Mouse (Mus musculus) bone marrow macrophage, adult 2 months (primary cell): Measurements from ENCODE around the gene Il17ra. TPM values are rescaled to one million over a fixed set of nuclear protein-coding genes. Genes with fewer than 3 reads are reported as not detected.

Experiments used
- H3K27ac ChIP-seq: 2 replicates; pipeline ENCODE4 v1.5.1; 2012; ENCODE audit warnings: low read depth, low read length; ENCODE audit not compliant: insufficient read depth
- H3K4me1 ChIP-seq: 2 replicates; pipeline ENCODE4 v1.6.1; 2012; ENCODE audit warnings: low read length; ENCODE audit not compliant: control insufficient read depth, insufficient read depth
- H3K4me3 ChIP-seq: 2 replicates; pipeline ENCODE4 v1.5.1; 2012; ENCODE audit warnings: mild to moderate bottlenecking, low read length, moderate library complexity; ENCODE audit not compliant: insufficient read depth
- CTCF ChIP-seq: IDR thresholded peaks from 2 replicates; pipeline ENCODE4 v1.5.1; 2012; ENCODE audit warnings: low read depth, mild to moderate bottlenecking, low read length, moderate library complexity
- POLR2A ChIP-seq: IDR thresholded peaks from 2 replicates; pipeline ENCODE4 v1.6.1; 2012; ENCODE audit warnings: mild to moderate bottlenecking, low read depth, low read length, borderline replicate concordance
- polyA plus RNA-seq: library from polyadenylated mRNA; stranded (reverse); fragments of >200 nt; gene quantifications from 2 replicates; pipeline ENCODE4 v1.2.4, GENCODE M21; 2012; ENCODE audit not compliant: missing spikeins, insufficient read depth, insufficient read length

Il17ra gene
- polyA plus RNA-seq, 1 experiment: 23.6 TPM

DNA sequence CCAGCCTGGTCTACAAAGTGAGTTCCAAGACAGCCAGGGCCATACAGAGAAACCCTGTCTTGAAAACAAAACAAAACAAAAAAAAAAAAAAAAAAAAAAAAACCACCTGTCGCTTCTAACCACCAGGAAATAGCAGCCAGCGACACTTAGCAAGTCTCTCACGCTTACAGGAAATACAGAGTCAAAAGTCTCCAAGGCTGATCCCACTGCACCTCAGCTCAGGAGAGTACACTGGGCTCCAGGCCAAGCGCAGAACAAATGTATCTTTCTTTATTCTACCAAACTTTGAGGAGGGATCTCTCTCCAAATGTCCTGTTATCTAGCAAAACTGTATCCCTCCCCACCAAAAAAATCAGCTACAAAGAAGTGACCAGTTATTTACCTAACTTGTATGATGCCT, 66.1 kb downstream of the Il17ra start:
- no peak for TF ChIP-seq POLR2A
- no peak for TF ChIP-seq CTCF
- peaks cover 4% of the 10 kb centered on the region; the same call in 1 of the 2 replicates for H3K4me1 ChIP-seq
- H3K4me3 ChIP-seq: no peak overlapping the region
- H3K27ac ChIP-seq: no peak overlapping the region

DNA sequence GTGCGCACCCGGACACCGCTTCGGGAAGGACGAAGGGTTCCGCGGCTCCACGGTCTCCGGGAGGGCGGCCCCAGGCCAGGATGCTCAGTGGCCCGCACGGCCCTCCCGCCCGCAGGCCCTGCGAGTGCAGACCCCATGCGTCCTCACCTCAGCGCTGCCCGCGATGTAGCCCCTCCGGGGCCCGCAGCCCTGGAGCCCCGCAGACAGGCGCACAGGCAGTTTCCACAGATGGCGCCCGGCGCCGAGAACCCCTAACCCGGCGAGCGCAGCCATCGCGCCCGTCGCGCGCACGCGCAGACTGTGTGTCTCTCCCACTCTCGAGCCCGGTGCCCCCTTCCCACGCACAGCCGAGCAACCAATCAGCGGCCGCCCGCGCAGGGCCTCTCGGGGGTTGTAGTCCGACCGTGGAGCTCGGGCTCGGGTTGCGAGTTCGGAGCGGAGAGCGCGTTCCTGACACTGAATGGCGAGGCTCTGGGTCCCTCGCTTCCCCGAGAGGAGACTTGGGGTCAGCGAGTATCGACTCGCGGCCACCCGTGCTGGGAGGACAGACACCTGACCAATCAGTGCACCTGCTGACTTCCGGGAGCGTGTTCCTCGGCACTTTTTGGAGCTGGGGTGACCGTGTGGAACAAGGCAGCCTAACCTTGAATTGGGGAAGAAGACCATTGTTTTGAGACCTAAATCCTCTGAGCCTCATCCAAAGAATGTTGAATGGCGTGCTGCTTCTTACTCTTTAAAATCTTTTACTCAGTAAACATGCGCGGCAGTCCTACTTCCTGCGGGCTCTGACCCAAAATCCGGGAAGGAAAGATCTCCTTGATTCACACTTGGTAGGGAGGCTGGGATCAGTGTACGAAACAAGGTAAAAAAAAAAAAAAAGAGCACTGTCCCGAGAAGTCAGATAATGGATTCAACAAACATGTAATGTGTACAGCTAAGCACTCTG, 68.2 kb downstream of the Il17ra start, which contains the start of gene Hdhd5:
Hdhd5 (minus strand) TSS at position 300 of the 946 bp plus-strand sequence.
- no peak for TF ChIP-seq CTCF
- TF ChIP-seq POLR2A: peak; percentile 86; the same call in 1 of the 2 replicates
- Histone ChIP-seq H3K27ac (peak within 1 kb of the TSS; percentile 28; the same call in 1 of the 2 replicates), H3K4me3 (peak within 1 kb of the TSS; percentile 94), H3K4me1 (peaks cover 4% of the 10 kb centered on the region; the same call in 1 of the 2 replicates)

DNA sequence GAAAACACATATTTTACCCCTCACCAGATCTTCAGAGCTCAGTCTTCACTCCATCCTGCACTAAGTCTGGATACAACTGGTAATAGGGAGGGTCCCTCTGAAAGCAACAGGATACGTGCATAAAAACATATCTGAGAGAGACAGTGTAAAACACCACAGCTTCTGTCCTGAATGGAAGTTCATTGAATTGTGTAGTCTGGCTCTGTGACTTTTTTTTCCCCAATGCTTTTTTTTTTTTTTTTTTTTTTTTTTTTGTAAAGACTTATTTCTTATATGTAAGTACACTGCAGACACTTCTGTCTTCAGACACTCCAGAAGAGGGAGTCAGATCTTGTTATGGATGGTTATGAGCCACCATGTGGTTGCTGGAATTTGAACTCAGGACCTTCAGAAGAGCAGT, 69.5 kb downstream of the Il17ra start:
- no peak overlapping the region for H3K27ac ChIP-seq
- no peak overlapping the region for H3K4me3 ChIP-seq
- no peak for TF ChIP-seq POLR2A
- no peak for TF ChIP-seq CTCF
- H3K4me1 ChIP-seq: peaks cover 4% of the 10 kb centered on the region; the same call in 1 of the 2 replicates

DNA sequence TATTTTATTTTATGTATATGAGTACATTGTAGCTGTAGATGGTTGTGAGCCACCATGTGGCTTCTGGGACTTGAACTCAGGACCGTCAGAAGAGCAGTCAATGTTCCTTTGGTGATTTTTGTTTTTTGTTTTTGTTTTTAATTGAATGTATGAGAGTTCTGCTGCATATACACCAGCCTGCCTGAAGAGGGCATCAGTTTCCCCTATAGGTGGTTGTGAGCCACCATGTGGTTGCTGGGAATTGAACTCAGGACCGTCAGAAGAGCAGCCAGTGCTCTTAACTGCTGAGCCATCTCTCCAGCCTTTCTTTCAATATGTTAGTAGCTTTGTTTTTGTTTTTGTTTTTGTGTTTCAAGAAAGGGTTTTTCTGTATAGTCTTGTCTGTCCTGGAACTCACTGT, 73.3 kb downstream of the Il17ra start:
- Histone ChIP-seq H3K4me1 (peaks cover 9% of the 10 kb centered on the region), H3K4me3 (no peak overlapping the region), H3K27ac (no peak overlapping the region)
- TF ChIP-seq POLR2A (no peak), CTCF (no peak)

Other genes with a start within 250 kb of the Il17ra start
- not detected in 2 replicates for gene D330020A13Rik, start 168.9 kb upstream of the Il17ra start, polyA plus RNA-seq
- gene B4galnt3, start 168.7 kb upstream of the Il17ra start, polyA plus RNA-seq: not detected in 2 replicates
- gene Kdm5a, start 99.1 kb upstream of the Il17ra start, polyA plus RNA-seq: 40.3 and 47.6 TPM in 2 replicates
- gene Ccdc77, start 98.9 kb upstream of the Il17ra start, polyA plus RNA-seq: 12.9 and 13.1 TPM in 2 replicates
- not detected in 2 replicates for gene Tmem121b, start 30.6 kb downstream of the Il17ra start, polyA plus RNA-seq
- 8.5 and 10.5 TPM in 2 replicates for gene Hdhd5, start 68.1 kb downstream of the Il17ra start, polyA plus RNA-seq
- gene Cecr2, start 203.1 kb downstream of the Il17ra start, polyA plus RNA-seq: not detected in 2 replicates